Mouse (Mus musculus): ENCODE measurements around the gene Atp6v0a2. TPM values are rescaled to one million over a fixed set of nuclear protein-coding genes. Genes with fewer than 3 reads are reported as not detected.

The Atp6v0a2 gene
- total and polyA plus RNA-seq, 2 experiments from 2014 or later, result 25.9 to 28.3 TPM

DNA sequence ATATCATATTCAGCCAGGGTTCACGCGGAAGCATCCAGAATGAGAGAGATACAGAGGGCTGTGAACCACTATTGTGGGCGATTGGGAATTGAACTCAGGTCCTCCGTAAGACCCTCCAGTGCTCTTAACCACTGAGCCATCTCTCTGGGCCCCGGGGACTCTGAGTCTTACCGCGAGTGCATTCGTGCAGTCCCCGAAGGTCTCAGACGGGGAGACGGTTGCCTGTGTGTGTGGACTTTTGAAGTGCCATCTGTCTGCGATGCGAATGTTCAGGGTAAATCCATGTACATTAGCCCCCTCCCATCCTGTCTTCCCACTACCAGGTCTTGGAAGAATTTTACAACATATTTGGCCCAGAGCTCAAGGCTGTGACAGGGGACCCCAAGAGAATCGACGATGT, 117.8 kb downstream of the Atp6v0a2 start:
- TF ChIP-seq CTCF (IDR thresholded peaks at IDR 0.05; ENCODE audit: low read depth), result no peak
- Histone ChIP-seq H3K4me1 (ENCODE audit: insufficient read depth, low read length) (no peaks in the 10 kb centered on the region), H3K9me3 (ENCODE audit: low read length) (no peaks in the 10 kb centered on the region), H3K27me3 (ENCODE audit: insufficient read depth, low read length) (no peaks in the 10 kb centered on the region), H3K27ac (no peak overlapping the region), H3K9ac (replicated peaks; ENCODE audit: low read length) (no peak overlapping the region), H3K4me2 (ENCODE audit: low read depth, low read length) (no peak overlapping the region), H3K4me3 (ENCODE audit: low read length) (no peak overlapping the region), H3K36me3 (ENCODE audit: insufficient read depth, low read length) (0 out of 2 replicates have a peak, but pooled peaks cover 3% of the 10 kb centered on the region)
- WGBS, result 91% methylated on average over 15 of the region's 15 CpGs
- no peak for ATAC-seq
- DNase-seq (ENCODE audit: low spot score), result no peak

DNA sequence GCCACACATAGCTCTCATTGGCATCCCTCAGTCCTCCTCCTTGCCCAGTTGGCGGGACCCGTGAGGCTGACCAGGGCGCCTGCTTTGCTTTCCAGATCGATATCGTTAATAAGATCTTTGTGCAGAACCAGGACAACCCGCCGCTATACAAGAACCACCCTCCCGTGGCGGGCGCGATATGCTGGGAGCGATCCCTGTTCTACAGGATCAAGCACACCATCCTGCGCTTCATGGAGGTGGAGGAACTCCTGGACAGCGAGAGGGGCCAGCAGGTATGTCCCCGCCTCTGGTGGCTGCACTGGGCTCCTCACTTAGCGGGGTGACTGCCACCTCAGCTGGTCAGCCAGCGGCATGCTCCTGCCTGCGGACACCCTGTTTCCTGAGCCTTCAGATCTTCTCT, 119.9 kb downstream of the Atp6v0a2 start:
- H3K9me3 ChIP-seq (ENCODE audit: low read length), result no peaks in the 10 kb centered on the region
- H3K27me3 ChIP-seq (ENCODE audit: insufficient read depth, low read length), result no peaks in the 10 kb centered on the region
- WGBS, result 91% methylated on average over 18 of the region's 18 CpGs
- no peak overlapping the region for H3K9ac ChIP-seq (replicated peaks; ENCODE audit: low read length)
- DNase-seq (ENCODE audit: low spot score) (no peak), ATAC-seq (no peak)
- no peak for TF ChIP-seq CTCF (IDR thresholded peaks at IDR 0.05; ENCODE audit: low read depth)
- H3K4me1 ChIP-seq (ENCODE audit: insufficient read depth, low read length), result no peaks in the 10 kb centered on the region
- H3K4me2 ChIP-seq (ENCODE audit: low read depth, low read length), result no peak overlapping the region
- H3K27ac ChIP-seq, result no peak overlapping the region
- no peak overlapping the region for H3K4me3 ChIP-seq (ENCODE audit: low read length)
- H3K36me3 ChIP-seq (ENCODE audit: insufficient read depth, low read length), result 0 out of 2 replicates have a peak, but pooled peaks cover 3% of the 10 kb centered on the region

DNA sequence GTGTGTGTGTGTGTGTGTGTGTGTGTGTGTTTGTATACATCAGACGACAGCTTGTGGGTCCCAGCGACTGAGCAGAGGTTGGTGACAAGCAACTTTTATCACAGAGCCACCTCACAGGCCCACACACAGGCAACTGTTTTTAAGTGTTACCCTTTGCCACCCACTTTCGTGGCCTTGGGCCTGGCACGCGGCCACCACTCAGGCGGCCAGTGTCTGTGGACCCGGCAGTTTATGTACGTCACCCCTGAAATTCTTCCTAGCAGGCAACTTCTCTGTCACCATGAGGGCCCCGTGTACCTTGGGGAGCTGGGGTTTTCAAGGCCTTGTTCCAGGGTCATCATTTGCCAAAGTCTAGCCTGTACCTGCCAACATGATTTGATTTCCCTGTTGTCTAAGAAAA, 123.3 kb downstream of the Atp6v0a2 start:
- Histone ChIP-seq H3K9me3 (ENCODE audit: low read length) (no peaks in the 10 kb centered on the region), H3K4me2 (ENCODE audit: low read depth, low read length) (no peak overlapping the region), H3K4me3 (ENCODE audit: low read length) (no peak overlapping the region), H3K27me3 (ENCODE audit: insufficient read depth, low read length) (no peaks in the 10 kb centered on the region), H3K9ac (replicated peaks; ENCODE audit: low read length) (no peak overlapping the region), H3K36me3 (ENCODE audit: insufficient read depth, low read length) (0 out of 2 replicates have a peak, but pooled peaks cover 3% of the 10 kb centered on the region), H3K27ac (no peak overlapping the region), H3K4me1 (ENCODE audit: insufficient read depth, low read length) (no peaks in the 10 kb centered on the region)
- no peak for ATAC-seq
- no peak for TF ChIP-seq CTCF (IDR thresholded peaks at IDR 0.05; ENCODE audit: low read depth)
- DNase-seq (ENCODE audit: low spot score), result no peak
- 72% methylated on average over 9 of the region's 9 CpGs for WGBS

DNA sequence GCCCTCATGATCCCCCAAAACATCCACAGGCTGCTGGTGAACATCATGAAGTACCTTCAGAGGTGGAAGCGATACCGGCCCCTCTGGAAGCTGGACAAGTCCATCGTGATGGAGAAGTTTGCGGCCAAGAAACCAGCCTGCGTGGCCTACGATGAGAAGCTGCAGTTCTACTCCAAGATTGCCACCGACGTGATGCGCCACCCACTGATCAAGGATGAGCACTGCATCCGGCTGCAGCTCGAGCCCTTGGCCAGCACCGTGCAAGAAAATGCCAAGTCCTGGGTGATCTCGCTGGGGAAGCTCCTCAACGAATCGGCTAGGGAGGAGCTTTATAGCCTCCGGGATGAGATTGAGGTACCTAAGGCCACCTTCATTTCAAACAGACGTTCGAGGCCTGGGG, 132.6 kb downstream of the Atp6v0a2 start:
- DNase-seq (ENCODE audit: low spot score) (no peak), ATAC-seq (no peak)
- Histone ChIP-seq H3K4me2 (ENCODE audit: low read depth, low read length) (no peak overlapping the region), H3K4me3 (ENCODE audit: low read length) (no peak overlapping the region), H3K27ac (no peak overlapping the region), H3K9ac (replicated peaks; ENCODE audit: low read length) (no peak overlapping the region), H3K36me3 (ENCODE audit: insufficient read depth, low read length) (no peaks in the 10 kb centered on the region), H3K27me3 (ENCODE audit: insufficient read depth, low read length) (no peaks in the 10 kb centered on the region), H3K4me1 (ENCODE audit: insufficient read depth, low read length) (no peaks in the 10 kb centered on the region), H3K9me3 (ENCODE audit: low read length) (no peaks in the 10 kb centered on the region)
- WGBS, result 66% methylated on average over 18 of the region's 18 CpGs
- TF ChIP-seq CTCF (IDR thresholded peaks at IDR 0.05; ENCODE audit: low read depth), result peak; percentile 28; the same call in 1 of the 2 replicates

DNA sequence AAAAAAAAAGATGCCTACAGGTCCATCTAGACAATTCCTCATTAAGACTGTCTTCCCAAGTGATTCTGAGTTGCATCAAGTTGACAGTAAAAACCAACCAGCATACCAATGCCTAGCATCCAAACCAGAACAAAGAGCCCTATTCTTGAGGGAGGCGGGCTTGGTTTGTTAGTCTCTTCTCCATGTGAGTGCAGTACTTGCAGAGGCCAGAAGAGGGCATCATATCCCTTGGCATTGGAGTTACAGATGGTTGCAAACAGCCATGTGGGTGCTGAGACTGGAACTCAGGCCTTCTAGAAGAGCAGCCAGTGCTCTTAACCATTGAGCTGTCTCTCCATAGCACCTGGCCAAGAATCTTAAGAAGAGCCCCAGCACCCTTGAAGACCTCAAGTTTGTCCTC, 133.4 kb downstream of the Atp6v0a2 start:
- Histone ChIP-seq H3K4me1 (ENCODE audit: insufficient read depth, low read length) (no peaks in the 10 kb centered on the region), H3K27ac (no peak overlapping the region), H3K4me3 (ENCODE audit: low read length) (no peak overlapping the region), H3K4me2 (ENCODE audit: low read depth, low read length) (no peak overlapping the region), H3K36me3 (ENCODE audit: insufficient read depth, low read length) (no peaks in the 10 kb centered on the region), H3K9me3 (ENCODE audit: low read length) (no peaks in the 10 kb centered on the region), H3K9ac (replicated peaks; ENCODE audit: low read length) (no peak overlapping the region), H3K27me3 (ENCODE audit: insufficient read depth, low read length) (no peaks in the 10 kb centered on the region)
- peak; percentile 19; the same call in 1 of the 2 replicates for TF ChIP-seq CTCF (IDR thresholded peaks at IDR 0.05; ENCODE audit: low read depth)
- no peak for DNase-seq (ENCODE audit: low spot score)
- WGBS, result 98% methylated on average over 1 of the region's 1 CpGs
- no peak for ATAC-seq

Other genes starting within 250 kb of the Atp6v0a2 start
- 30.4 and 35.9 TPM in 2 replicates for gene Sbno1, start 202.6 kb upstream of the Atp6v0a2 start, total RNA-seq (2014; rRNA removed)
- 71.0 and 73.6 TPM in 2 replicates for gene Sbno1, start 202.6 kb upstream of the Atp6v0a2 start, polyA plus RNA-seq (2015; fragmentation: Nextera tagmentation; extraction: Ambion mirVana)
- gene Kmt5a, start 188.6 kb upstream of the Atp6v0a2 start, total RNA-seq (2014; rRNA removed), result 28.0 and 48.5 TPM in 2 replicates
- gene Kmt5a, start 188.6 kb upstream of the Atp6v0a2 start, polyA plus RNA-seq (2015; fragmentation: Nextera tagmentation; extraction: Ambion mirVana), result 17.2 and 20.5 TPM in 2 replicates
- gene Rilpl2, start 150.2 kb upstream of the Atp6v0a2 start, total RNA-seq (2014; rRNA removed), result 25.6 and 38.8 TPM in 2 replicates
- gene Rilpl2, start 150.2 kb upstream of the Atp6v0a2 start, polyA plus RNA-seq (2015; fragmentation: Nextera tagmentation; extraction: Ambion mirVana), result 33.2 and 34.8 TPM in 2 replicates
- 4.0 and 17.2 TPM in 2 replicates for gene Snrnp35, start 145.4 kb upstream of the Atp6v0a2 start, total RNA-seq (2014; rRNA removed)
- 13.9 and 17.3 TPM in 2 replicates for gene Snrnp35, start 145.4 kb upstream of the Atp6v0a2 start, polyA plus RNA-seq (2015; fragmentation: Nextera tagmentation; extraction: Ambion mirVana)
- 10.4 and 12.4 TPM in 2 replicates for gene Rilpl1, start 97.2 kb upstream of the Atp6v0a2 start, total RNA-seq (2014; rRNA removed)
- 13.3 and 13.5 TPM in 2 replicates for gene Rilpl1, start 97.2 kb upstream of the Atp6v0a2 start, polyA plus RNA-seq (2015; fragmentation: Nextera tagmentation; extraction: Ambion mirVana)
- 206 and 219 TPM in 2 replicates for gene Tmed2, start 87.9 kb upstream of the Atp6v0a2 start, total RNA-seq (2014; rRNA removed)
- 329 and 332 TPM in 2 replicates for gene Tmed2, start 87.9 kb upstream of the Atp6v0a2 start, polyA plus RNA-seq (2015; fragmentation: Nextera tagmentation; extraction: Ambion mirVana)
- gene Ddx55, start 75.7 kb upstream of the Atp6v0a2 start, total RNA-seq (2014; rRNA removed), result 14.7 and 15.5 TPM in 2 replicates
- 22.1 and 22.9 TPM in 2 replicates for gene Ddx55, start 75.7 kb upstream of the Atp6v0a2 start, polyA plus RNA-seq (2015; fragmentation: Nextera tagmentation; extraction: Ambion mirVana)
- gene Eif2b1, start 49.4 kb upstream of the Atp6v0a2 start, total RNA-seq (2014; rRNA removed), result 29.0 and 31.7 TPM in 2 replicates
- gene Eif2b1, start 49.4 kb upstream of the Atp6v0a2 start, polyA plus RNA-seq (2015; fragmentation: Nextera tagmentation; extraction: Ambion mirVana), result 56.8 and 57.5 TPM in 2 replicates
- 26.7 and 33.4 TPM in 2 replicates for gene Gtf2h3, start 49.4 kb upstream of the Atp6v0a2 start, total RNA-seq (2014; rRNA removed)
- gene Gtf2h3, start 49.4 kb upstream of the Atp6v0a2 start, polyA plus RNA-seq (2015; fragmentation: Nextera tagmentation; extraction: Ambion mirVana), result 27.5 and 32.1 TPM in 2 replicates
- 0.47 and 3.0 TPM in 2 replicates for gene Dnah10, start 96.5 kb downstream of the Atp6v0a2 start, total RNA-seq (2014; rRNA removed)
- 0.11 and 0.31 TPM in 2 replicates for gene Dnah10, start 96.5 kb downstream of the Atp6v0a2 start, polyA plus RNA-seq (2015; fragmentation: Nextera tagmentation; extraction: Ambion mirVana)
- 43.2 and 48.5 TPM in 2 replicates for gene Ccdc92, start 233.8 kb downstream of the Atp6v0a2 start, total RNA-seq (2014; rRNA removed)
- gene Ccdc92, start 233.8 kb downstream of the Atp6v0a2 start, polyA plus RNA-seq (2015; fragmentation: Nextera tagmentation; extraction: Ambion mirVana), result 43.7 and 49.4 TPM in 2 replicates
- 42.5 and 44.7 TPM in 2 replicates for gene Zfp664, start 234.1 kb downstream of the Atp6v0a2 start, total RNA-seq (2014; rRNA removed)
- gene Zfp664, start 234.1 kb downstream of the Atp6v0a2 start, polyA plus RNA-seq (2015; fragmentation: Nextera tagmentation; extraction: Ambion mirVana), result 63.6 and 68.9 TPM in 2 replicates

All from hindbrain, postnatal 0 days (tissue).